Mouse (Mus musculus) c-Kit-negative CD71-positive TER-119-positive erythroid progenitor cells, embryonic 14.5 days (primary cell): Measurements from ENCODE around the gene Bst2.
"Not testable (repeated sequence)": the region's sequence is repeated elsewhere in the genome, so short reads cannot be mapped to it uniquely, and the experiment has no call there.

Experiments used
- DNase-seq: peaks from one replicate; pipeline ENCODE4 v3.0.0-alpha.2; 2013; ENCODE audit warnings: low read depth, low spot score

The Bst2 gene

GRCm38 (mm10) chr8:71558958-71559690, 21.9 kb upstream of the Bst2 start:
- peak; percentile 63 for DNase-seq

DNA sequence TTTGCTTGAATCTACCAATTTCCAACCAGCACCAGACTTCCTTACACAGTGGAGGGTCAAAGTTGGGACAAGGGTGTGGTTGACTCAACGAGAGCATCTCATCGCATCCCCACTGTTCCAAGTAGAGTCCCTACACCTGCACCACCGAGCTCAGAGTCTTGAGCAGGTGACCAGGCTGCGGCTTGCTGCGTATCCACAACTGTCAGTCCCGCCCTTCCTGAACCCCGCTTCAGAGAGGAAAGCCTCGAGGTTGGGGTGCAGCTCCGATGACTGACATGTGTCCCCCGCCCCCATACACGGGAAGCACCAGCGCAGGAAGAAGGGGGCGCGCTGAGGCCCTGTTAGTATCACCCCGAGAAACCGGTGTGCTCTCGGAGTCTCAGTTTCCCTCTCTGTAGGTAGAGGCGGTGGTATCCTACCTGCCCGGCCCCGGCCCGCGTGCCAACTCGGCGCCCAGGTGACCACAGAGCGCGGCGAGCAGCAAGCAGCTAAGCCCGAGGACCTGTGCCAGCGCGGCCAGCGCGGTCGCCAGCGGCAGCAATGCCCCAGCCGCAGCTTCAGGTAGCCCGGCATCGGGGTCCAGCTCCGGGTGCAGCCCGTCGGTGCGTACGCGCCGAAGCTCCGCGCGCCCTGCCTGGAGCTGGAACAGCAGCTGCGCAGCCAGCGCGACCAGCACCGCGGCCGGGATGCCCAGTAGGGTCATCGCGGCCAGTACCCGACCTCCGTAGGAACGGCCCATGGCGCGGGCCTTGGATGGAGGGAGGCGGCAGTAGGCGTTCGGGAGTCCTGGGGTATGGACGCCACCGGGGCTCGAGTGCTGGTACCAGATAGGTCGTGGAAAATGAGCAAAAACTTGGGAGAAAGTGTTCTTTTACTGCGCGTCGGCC, 21.1 kb upstream of the Bst2 start, which contains the start of gene Tmem221:
Tmem221 (minus strand) TSS at position 801 of the 887 bp plus-strand sequence.
- DNase-seq: no peak

- no peak for DNase-seq
These were observed 17.4 kb upstream of the Bst2 start for GRCm38 (mm10) chr8:71554644-71555043.

GRCm38 (mm10) chr8:71554001-71554400, 16.7 kb upstream of the Bst2 start:
- DNase-seq: no peak

GRCm38 (mm10) chr8:71552770-71553169, 15.5 kb upstream of the Bst2 start:
- no peak for DNase-seq

DNA sequence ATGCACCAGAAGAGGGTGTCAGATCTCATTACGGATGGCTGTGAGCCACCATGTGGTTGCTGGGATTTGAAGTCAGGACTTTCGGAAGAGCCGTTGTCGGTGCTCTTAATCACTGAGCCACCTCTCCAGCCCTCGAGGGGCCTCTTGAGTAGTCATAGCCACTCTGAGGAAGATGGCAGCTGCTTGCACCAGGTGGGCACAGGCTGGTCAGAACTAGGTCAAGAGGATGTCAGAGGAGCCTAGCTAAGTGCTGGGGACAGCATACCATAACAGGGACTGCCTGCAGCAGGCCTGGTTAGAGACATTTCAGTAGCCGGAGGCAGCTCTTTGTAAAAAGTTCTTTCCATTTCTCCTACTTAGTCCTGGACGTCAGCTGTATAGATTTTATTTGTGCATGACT, 13.5 kb upstream of the Bst2 start:
- no peak for DNase-seq

DNA sequence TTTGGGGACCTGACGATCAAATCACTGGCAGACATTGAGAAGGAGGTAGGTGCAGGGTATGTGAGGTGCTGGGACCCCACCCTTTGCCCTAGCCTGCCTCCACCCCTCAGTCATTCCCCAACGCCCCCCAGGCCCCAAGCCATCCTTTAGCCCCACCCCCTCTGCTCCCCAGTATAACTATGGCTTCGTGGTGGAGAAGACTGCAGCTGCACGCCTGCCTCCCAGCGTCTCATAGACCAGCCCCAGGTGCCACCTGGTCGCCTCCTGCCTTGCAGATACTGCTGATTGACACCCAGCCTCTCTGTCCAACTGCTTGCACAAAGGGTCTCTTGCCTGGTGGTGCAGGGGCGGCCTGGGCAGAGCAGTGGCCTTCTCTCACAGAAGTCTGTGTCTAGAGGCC, 10.3 kb upstream of the Bst2 start:
- DNase-seq: no peak

DNA sequence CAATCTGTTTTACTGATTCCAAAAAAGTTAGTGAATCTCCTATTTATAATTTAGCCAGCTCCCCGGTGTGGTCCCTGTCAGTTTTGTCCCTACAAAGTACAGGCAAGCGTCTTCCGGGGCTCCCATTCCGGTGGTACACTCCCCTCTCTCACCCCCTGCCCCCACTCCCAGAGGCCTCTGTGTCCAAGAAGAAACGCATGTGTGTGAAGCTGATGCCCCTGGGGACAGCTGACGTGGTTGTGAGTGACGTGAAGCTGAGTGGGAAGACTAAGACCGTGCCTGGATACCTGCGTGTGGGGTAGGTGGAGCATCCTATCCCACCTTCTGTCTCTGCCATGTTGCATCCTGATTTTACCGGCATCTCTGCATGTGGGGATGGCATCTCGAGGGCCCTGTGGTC, 7.8 kb upstream of the Bst2 start:
- DNase-seq: no peak

GRCm38 (mm10) chr8:71543755-71544154, 6.5 kb upstream of the Bst2 start:
- no peak for DNase-seq

DNA sequence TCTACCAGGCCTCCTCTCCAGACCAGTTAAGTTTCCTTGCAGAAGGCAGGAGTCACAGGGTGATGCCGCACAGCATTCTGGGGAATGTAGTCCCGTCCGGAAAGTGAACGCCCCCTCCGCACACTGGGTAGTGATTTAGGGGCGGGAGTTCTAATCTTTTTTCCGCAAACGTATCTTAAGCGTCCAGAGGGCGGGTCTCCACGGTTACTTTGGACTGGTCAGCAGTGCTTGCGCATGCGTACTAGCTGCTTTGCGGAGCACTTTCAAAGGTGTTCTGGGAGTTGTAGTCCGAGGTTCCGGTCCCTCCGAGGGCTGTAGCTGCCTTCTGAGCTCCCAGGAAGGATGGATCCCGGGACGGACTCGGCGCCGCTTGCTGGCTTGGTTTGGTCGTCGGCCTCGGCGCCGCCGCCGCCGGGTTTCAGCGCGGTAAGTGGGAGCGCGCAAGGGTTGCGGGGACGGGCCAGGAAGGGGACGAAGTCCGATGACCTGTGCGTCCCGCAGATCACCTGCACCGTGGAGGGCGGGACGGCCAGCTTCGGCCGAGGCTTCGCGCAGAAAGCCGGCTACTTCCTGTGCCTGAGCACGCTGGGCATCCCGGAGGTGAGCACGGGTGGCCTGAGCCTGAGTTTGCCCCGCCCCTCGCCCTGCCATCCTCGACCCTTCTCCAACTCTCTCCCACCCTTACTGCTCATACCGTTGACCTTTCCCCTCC, 5.5 kb upstream of the Bst2 start, which contains the start of gene Mvb12a:
Mvb12a (plus strand) TSS at position 291 of the 712 bp plus-strand sequence.
- peak; percentile 87 for DNase-seq

DNA sequence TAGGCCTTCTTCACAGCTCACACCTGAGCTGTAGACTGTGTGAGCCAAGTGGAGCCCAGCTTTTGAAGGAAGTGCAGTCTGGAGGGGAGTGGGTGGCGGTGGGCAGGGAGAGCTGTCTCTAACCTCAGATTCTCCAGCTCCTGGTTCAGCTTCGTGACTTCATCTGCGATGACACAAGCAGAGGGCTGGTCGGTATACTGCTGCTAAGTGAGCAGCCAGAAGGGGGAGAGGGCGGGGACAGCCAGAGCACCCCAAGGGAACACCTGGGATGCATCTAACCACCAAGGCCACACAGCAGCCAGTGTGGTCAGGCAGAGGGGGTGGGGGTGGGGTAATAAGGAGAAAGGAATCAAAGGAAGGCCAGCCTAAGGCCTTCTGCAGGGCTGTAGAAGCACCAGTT, 1.6 kb downstream of the Bst2 start:
- no peak for DNase-seq

GRCm38 (mm10) chr8:71534263-71534810, 2.9 kb downstream of the Bst2 start:
- no peak for DNase-seq

GRCm38 (mm10) chr8:71530735-71531467, 6.4 kb downstream of the Bst2 start:
- DNase-seq: not testable (repeated sequence)

DNA sequence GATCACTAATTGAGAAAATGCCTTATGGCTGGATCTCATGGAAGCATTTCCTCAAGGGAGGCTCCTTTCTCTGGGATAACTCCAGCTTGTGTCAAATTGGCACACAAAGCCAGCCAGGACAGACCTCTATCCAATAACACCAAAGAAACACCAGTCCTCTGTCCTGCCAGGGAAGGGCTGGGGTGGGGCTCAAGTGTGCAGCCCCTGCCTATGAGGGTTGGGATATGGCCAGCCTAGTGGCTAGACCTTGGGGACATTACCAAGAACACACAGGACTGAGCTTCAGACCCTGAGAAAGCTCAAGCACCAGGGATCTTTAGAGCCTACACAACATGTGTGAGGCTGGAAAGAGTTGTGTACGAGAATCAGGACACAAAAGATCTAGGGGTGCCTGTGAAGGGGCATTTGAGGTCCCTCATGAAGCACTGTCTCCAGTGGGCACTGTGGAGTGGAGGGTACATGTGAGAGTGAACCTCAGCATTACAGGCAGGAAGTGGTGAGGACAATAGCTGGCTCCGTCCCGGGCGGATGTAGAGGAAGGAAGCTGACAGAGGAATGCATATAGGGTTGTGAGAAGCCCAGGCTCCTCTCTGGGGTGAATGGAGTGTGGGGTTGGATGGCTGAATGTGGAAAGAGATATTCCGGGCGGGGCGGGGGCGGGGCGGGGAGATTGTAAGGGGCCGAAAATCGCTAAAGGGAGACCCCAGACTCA, 8.7 kb downstream of the Bst2 start:
- DNase-seq: no peak

- DNase-seq: no peak
These were observed 9.9 kb downstream of the Bst2 start for GRCm38 (mm10) chr8:71527162-71527870.

- no peak for DNase-seq
These were observed 11.0 kb downstream of the Bst2 start for GRCm38 (mm10) chr8:71526272-71526671.

GRCm38 (mm10) chr8:71525226-71526050, 11.8 kb downstream of the Bst2 start, which contains the start of gene Ccdc194:
Gene Ccdc194 (minus strand): TSS chr8:71525711.
- DNase-seq: no peak

GRCm38 (mm10) chr8:71521634-71522033, 15.6 kb downstream of the Bst2 start:
- peak; percentile 36 for DNase-seq
